Mouse (Mus musculus): ENCODE results near the gene Eif4h. TPM values are rescaled to one million over a fixed set of nuclear protein-coding genes. Genes with fewer than 3 reads are reported as not detected.
A peak's percentile ranks its signal among the peaks of the same experiment; 100 is the strongest.

Eif4h gene
- polyA plus RNA-seq, 1 experiment from 2014 or later = 332 TPM

- no peak overlapping the region for H3K4me2 ChIP-seq (ENCODE audit: low read length)
- H3K36me3 ChIP-seq (ENCODE audit: control insufficient read depth, insufficient read depth, low read length) = no peaks in the 10 kb centered on the region; the same call in 1 of the 2 replicates
- no peak overlapping the region for H3K27ac ChIP-seq (ENCODE audit: low read depth, low read length)
- no peaks in the 10 kb centered on the region for H3K9me3 ChIP-seq (ENCODE audit: control insufficient read depth, low read length)
- WGBS = 92% methylated on average over 3 of the region's 3 CpGs
- H3K9ac ChIP-seq (ENCODE audit: low read depth, low read length) = no peak overlapping the region; the same call in 1 of the 2 replicates
- H3K4me1 ChIP-seq (ENCODE audit: control insufficient read depth, insufficient read depth, low read depth, low read length) = peaks cover 18% of the 10 kb centered on the region
- H3K4me3 ChIP-seq (ENCODE audit: low read length) = no peak overlapping the region
- ATAC-seq = no peak
- no peaks in the 10 kb centered on the region for H3K27me3 ChIP-seq (replicated peaks; ENCODE audit: control insufficient read depth, insufficient read depth, low read length)
Observed at GRCm38 (mm10) chr5:134678031-134678430, 38.7 kb upstream of the Eif4h start.

GRCm38 (mm10) chr5:134677491-134677890 lies 38.2 kb upstream of the Eif4h start:
- H3K4me3 ChIP-seq (ENCODE audit: low read length) = no peak overlapping the region
- H3K9me3 ChIP-seq (ENCODE audit: control insufficient read depth, low read length) = no peaks in the 10 kb centered on the region
- no peaks in the 10 kb centered on the region for H3K27me3 ChIP-seq (replicated peaks; ENCODE audit: control insufficient read depth, insufficient read depth, low read length)
- no peak for ATAC-seq
- H3K4me2 ChIP-seq (ENCODE audit: low read length) = no peak overlapping the region
- WGBS = 91% methylated on average over 5 of the region's 5 CpGs
- no peak overlapping the region for H3K9ac ChIP-seq (ENCODE audit: low read depth, low read length)
- 0 out of 2 replicates have a peak, but pooled peaks cover 2% of the 10 kb centered on the region for H3K36me3 ChIP-seq (ENCODE audit: control insufficient read depth, insufficient read depth, low read length)
- peaks cover 18% of the 10 kb centered on the region for H3K4me1 ChIP-seq (ENCODE audit: control insufficient read depth, insufficient read depth, low read depth, low read length)
- H3K27ac ChIP-seq (ENCODE audit: low read depth, low read length) = no peak overlapping the region

GRCm38 (mm10) chr5:134675956-134676759 lies 36.9 kb upstream of the Eif4h start:
- H3K9me3 ChIP-seq (ENCODE audit: control insufficient read depth, low read length) = no peaks in the 10 kb centered on the region
- ATAC-seq = peak; percentile 71
- H3K27me3 ChIP-seq (replicated peaks; ENCODE audit: control insufficient read depth, insufficient read depth, low read length) = no peaks in the 10 kb centered on the region
- H3K9ac ChIP-seq (ENCODE audit: low read depth, low read length) = peak overlapping the region; percentile 63
- peak overlapping the region; percentile 71 for H3K27ac ChIP-seq (ENCODE audit: low read depth, low read length)
- H3K4me2 ChIP-seq (ENCODE audit: low read length) = peak overlapping the region; percentile 61
- 2% methylated on average over 14 of the region's 14 CpGs for WGBS
- 0 out of 2 replicates have a peak, but pooled peaks cover 2% of the 10 kb centered on the region for H3K36me3 ChIP-seq (ENCODE audit: control insufficient read depth, insufficient read depth, low read length)
- peak overlapping the region; percentile 33 for H3K4me3 ChIP-seq (ENCODE audit: low read length)
- H3K4me1 ChIP-seq (ENCODE audit: control insufficient read depth, insufficient read depth, low read depth, low read length) = peaks cover 18% of the 10 kb centered on the region

GRCm38 (mm10) chr5:134674977-134675376 lies 35.7 kb upstream of the Eif4h start:
- no peak overlapping the region for H3K4me2 ChIP-seq (ENCODE audit: low read length)
- H3K9me3 ChIP-seq (ENCODE audit: control insufficient read depth, low read length) = no peaks in the 10 kb centered on the region
- H3K4me1 ChIP-seq (ENCODE audit: control insufficient read depth, insufficient read depth, low read depth, low read length) = peaks cover 18% of the 10 kb centered on the region
- no peak for ATAC-seq
- no peaks in the 10 kb centered on the region for H3K27me3 ChIP-seq (replicated peaks; ENCODE audit: control insufficient read depth, insufficient read depth, low read length)
- no peak overlapping the region for H3K27ac ChIP-seq (ENCODE audit: low read depth, low read length)
- no peak overlapping the region for H3K4me3 ChIP-seq (ENCODE audit: low read length)
- H3K36me3 ChIP-seq (ENCODE audit: control insufficient read depth, insufficient read depth, low read length) = peaks cover 5% of the 10 kb centered on the region; the same call in 1 of the 2 replicates
- 62% methylated on average over 5 of the region's 5 CpGs for WGBS
- H3K9ac ChIP-seq (ENCODE audit: low read depth, low read length) = no peak overlapping the region

- 94% methylated on average over 6 of the region's 6 CpGs for WGBS
- Histone ChIP-seq H3K9me3 (ENCODE audit: control insufficient read depth, low read length) (no peaks in the 10 kb centered on the region), H3K4me2 (ENCODE audit: low read length) (no peak overlapping the region), H3K4me3 (ENCODE audit: low read length) (no peak overlapping the region), H3K27ac (ENCODE audit: low read depth, low read length) (no peak overlapping the region), H3K9ac (ENCODE audit: low read depth, low read length) (no peak overlapping the region), H3K27me3 (replicated peaks; ENCODE audit: control insufficient read depth, insufficient read depth, low read length) (no peaks in the 10 kb centered on the region), H3K36me3 (ENCODE audit: control insufficient read depth, insufficient read depth, low read length) (peaks cover 14% of the 10 kb centered on the region; the same call in 1 of the 2 replicates), H3K4me1 (ENCODE audit: control insufficient read depth, insufficient read depth, low read depth, low read length) (peaks cover 18% of the 10 kb centered on the region)
- no peak for ATAC-seq
Observed at GRCm38 (mm10) chr5:134672611-134673010, 33.3 kb upstream of the Eif4h start.

GRCm38 (mm10) chr5:134672198-134672516 lies 32.9 kb upstream of the Eif4h start:
- ATAC-seq = no peak
- Histone ChIP-seq H3K4me1 (ENCODE audit: control insufficient read depth, insufficient read depth, low read depth, low read length) (peaks cover 18% of the 10 kb centered on the region), H3K9ac (ENCODE audit: low read depth, low read length) (no peak overlapping the region), H3K27ac (ENCODE audit: low read depth, low read length) (no peak overlapping the region), H3K9me3 (ENCODE audit: control insufficient read depth, low read length) (no peaks in the 10 kb centered on the region), H3K4me3 (ENCODE audit: low read length) (no peak overlapping the region), H3K36me3 (ENCODE audit: control insufficient read depth, insufficient read depth, low read length) (peaks cover 14% of the 10 kb centered on the region), H3K4me2 (ENCODE audit: low read length) (no peak overlapping the region), H3K27me3 (replicated peaks; ENCODE audit: control insufficient read depth, insufficient read depth, low read length) (no peaks in the 10 kb centered on the region)
- WGBS = 47% methylated on average over 1 of the region's 1 CpGs

GRCm38 (mm10) chr5:134671335-134672197 lies 32.3 kb upstream of the Eif4h start:
- no peak overlapping the region for H3K9ac ChIP-seq (ENCODE audit: low read depth, low read length)
- peaks cover 13% of the 10 kb centered on the region for H3K4me1 ChIP-seq (ENCODE audit: control insufficient read depth, insufficient read depth, low read depth, low read length)
- no peaks in the 10 kb centered on the region for H3K27me3 ChIP-seq (replicated peaks; ENCODE audit: control insufficient read depth, insufficient read depth, low read length)
- H3K9me3 ChIP-seq (ENCODE audit: control insufficient read depth, low read length) = no peaks in the 10 kb centered on the region
- 38% methylated on average over 17 of the region's 17 CpGs for WGBS
- ATAC-seq = peak; percentile 50; the same call in 1 of the 2 replicates
- no peak overlapping the region for H3K4me2 ChIP-seq (ENCODE audit: low read length)
- H3K27ac ChIP-seq (ENCODE audit: low read depth, low read length) = peak overlapping the region; percentile 20
- H3K4me3 ChIP-seq (ENCODE audit: low read length) = no peak overlapping the region
- peaks cover 17% of the 10 kb centered on the region for H3K36me3 ChIP-seq (ENCODE audit: control insufficient read depth, insufficient read depth, low read length)

- 82% methylated on average over 20 of the region's 20 CpGs for WGBS
- Histone ChIP-seq H3K9ac (ENCODE audit: low read depth, low read length) (no peak overlapping the region), H3K4me1 (ENCODE audit: control insufficient read depth, insufficient read depth, low read depth, low read length) (no peaks in the 10 kb centered on the region), H3K4me2 (ENCODE audit: low read length) (no peak overlapping the region), H3K27ac (ENCODE audit: low read depth, low read length) (no peak overlapping the region), H3K36me3 (ENCODE audit: control insufficient read depth, insufficient read depth, low read length) (peaks cover 29% of the 10 kb centered on the region), H3K27me3 (replicated peaks; ENCODE audit: control insufficient read depth, insufficient read depth, low read length) (no peaks in the 10 kb centered on the region), H3K4me3 (ENCODE audit: low read length) (no peak overlapping the region), H3K9me3 (ENCODE audit: control insufficient read depth, low read length) (no peaks in the 10 kb centered on the region)
- no peak for ATAC-seq
Observed at GRCm38 (mm10) chr5:134669001-134669708, 29.9 kb upstream of the Eif4h start.
